Mouse (Mus musculus): ENCODE data around the gene Pelp1. TPM values are rescaled to one million over a fixed set of nuclear protein-coding genes. Genes with fewer than 3 reads are reported as not detected.

The Pelp1 gene
- polyA plus RNA-seq (2014; fragmentation: Nextera tagmentation; extraction: Ambion mirVana), result 28.2 and 34.0 TPM in 2 replicates

DNA sequence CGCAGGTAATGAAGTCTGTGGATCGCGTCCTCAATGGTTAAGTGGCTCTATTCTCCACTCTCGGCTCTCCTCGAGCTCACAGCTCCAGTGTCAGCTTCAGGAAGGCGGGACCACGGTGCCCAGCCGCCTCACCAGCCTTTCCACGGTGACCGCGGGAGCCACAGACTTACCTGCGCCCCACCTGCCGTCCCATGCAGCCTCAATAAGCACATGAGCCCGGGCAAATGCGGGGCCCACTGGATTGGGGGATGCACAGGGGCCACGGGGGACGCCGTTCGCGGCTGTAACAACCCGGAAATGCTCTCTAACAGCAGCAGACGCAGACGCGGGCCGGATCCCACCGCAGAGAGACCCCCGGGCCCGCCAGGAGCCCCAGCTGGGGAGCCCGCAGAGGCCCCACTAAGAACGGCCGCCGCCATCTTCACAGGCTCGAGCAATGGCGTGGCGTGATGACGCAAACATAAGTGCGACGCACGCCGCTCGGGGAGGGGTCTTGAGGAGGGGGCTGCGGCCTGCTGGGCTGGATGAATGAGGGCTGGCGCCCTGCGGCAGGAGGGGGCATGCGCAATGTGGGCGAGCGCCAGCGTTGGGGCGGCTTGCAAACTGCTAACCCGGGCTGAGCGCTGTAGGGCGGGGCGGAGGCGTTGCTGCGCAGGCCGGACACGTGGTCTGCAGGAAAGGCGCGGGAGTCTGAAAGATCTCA, at the start of gene Pelp1:
Gene Pelp1 (minus strand): TSS at position 438 of the 703 bp plus-strand sequence.
- ATAC-seq (ENCODE audit: low FRiP score, low TSS enrichment) (peak; percentile 98), DNase-seq (peak; percentile 99)
- peak within 1 kb of the TSS; percentile 96 for H3K9ac ChIP-seq (replicated peaks; ENCODE audit: low read length)
- H3K9me3 ChIP-seq (ENCODE audit: control insufficient read depth, low read length), result no peaks in the 10 kb centered on the region
- peaks cover 12% of the 10 kb centered on the region; the same call in 1 of the 2 replicates for H3K36me3 ChIP-seq (ENCODE audit: control insufficient read depth, insufficient read depth, low read length)
- peaks cover 13% of the 10 kb centered on the region for H3K4me1 ChIP-seq (ENCODE audit: control insufficient read depth, insufficient read depth, low read length)
- under 1% methylated on average over 59 of the region's 59 CpGs for WGBS
- H3K4me3 ChIP-seq (replicated peaks; ENCODE audit: low read depth, low read length), result peak within 1 kb of the TSS; percentile 100
- H3K27ac ChIP-seq (replicated peaks; ENCODE audit: low read depth, low read length), result peak within 1 kb of the TSS; percentile 73
- peak within 1 kb of the TSS; percentile 90 for H3K4me2 ChIP-seq (ENCODE audit: low read length)
- no peaks in the 10 kb centered on the region for H3K27me3 ChIP-seq (ENCODE audit: control insufficient read depth, insufficient read depth, low read length)

DNA sequence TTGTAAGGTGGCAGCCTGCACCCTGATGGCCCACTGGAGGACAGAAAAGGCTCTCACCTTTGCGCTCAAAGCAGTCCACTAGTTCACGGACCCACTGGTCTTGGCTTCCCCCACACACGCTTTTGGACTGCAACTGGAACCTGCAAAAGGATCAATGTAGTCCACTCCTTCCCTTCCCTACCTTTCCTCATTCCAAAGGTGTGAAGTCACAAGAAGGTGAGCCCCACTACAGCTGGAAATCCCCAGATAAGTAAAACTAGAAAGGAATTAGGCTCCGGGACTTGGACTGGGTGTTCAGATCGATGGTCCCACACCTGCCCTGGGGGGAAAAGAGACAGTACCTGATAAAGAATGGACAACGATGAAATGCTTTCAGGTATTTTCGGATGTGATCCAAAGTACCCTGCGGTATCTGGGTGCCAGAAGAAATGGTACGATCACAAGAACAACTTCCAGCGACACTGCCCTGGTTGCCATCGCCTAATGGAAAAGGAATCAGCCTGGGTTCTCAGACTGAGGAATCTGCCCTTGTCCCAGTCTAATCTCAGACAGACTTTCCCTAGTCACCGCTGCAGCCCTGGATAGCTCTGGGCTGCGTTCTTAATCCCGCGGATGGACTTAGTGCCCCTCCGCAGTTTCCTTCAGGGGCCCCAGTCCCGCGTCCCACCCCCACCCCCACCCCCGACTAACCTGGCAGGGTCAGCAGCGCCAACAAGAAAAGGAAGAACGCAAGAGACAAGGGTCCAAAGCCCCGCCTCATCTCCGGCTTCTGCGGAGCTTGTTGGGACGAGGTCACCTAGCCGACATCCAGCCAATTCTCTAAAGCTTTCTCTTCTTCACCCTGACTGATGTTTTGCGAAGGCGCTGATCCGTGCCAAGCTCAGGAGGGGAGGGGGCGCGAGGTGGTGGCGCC, 49.1 kb upstream of the Pelp1 start, which contains the start of gene Zmynd15:
Gene Zmynd15 (plus strand): TSS at position 746 of the 913 bp plus-strand sequence.
- peak; percentile 21 for DNase-seq
- H3K27ac ChIP-seq (replicated peaks; ENCODE audit: low read depth, low read length), result no peak within 1 kb of the TSS
- H3K9me3 ChIP-seq (ENCODE audit: control insufficient read depth, low read length), result no peaks in the 10 kb centered on the region
- H3K4me2 ChIP-seq (ENCODE audit: low read length), result peak within 1 kb of the TSS; percentile 56
- H3K4me3 ChIP-seq (replicated peaks; ENCODE audit: low read depth, low read length), result peak within 1 kb of the TSS; percentile 31
- no peaks in the 10 kb centered on the region for H3K36me3 ChIP-seq (ENCODE audit: control insufficient read depth, insufficient read depth, low read length)
- H3K4me1 ChIP-seq (ENCODE audit: control insufficient read depth, insufficient read depth, low read length), result peaks cover 3% of the 10 kb centered on the region; the same call in 1 of the 2 replicates
- ATAC-seq (ENCODE audit: low FRiP score, low TSS enrichment), result no peak
- 18% methylated on average over 32 of the region's 32 CpGs for WGBS
- H3K27me3 ChIP-seq (ENCODE audit: control insufficient read depth, insufficient read depth, low read length), result peaks cover 21% of the 10 kb centered on the region
- peak within 1 kb of the TSS; percentile 47 for H3K9ac ChIP-seq (replicated peaks; ENCODE audit: low read length)

DNA sequence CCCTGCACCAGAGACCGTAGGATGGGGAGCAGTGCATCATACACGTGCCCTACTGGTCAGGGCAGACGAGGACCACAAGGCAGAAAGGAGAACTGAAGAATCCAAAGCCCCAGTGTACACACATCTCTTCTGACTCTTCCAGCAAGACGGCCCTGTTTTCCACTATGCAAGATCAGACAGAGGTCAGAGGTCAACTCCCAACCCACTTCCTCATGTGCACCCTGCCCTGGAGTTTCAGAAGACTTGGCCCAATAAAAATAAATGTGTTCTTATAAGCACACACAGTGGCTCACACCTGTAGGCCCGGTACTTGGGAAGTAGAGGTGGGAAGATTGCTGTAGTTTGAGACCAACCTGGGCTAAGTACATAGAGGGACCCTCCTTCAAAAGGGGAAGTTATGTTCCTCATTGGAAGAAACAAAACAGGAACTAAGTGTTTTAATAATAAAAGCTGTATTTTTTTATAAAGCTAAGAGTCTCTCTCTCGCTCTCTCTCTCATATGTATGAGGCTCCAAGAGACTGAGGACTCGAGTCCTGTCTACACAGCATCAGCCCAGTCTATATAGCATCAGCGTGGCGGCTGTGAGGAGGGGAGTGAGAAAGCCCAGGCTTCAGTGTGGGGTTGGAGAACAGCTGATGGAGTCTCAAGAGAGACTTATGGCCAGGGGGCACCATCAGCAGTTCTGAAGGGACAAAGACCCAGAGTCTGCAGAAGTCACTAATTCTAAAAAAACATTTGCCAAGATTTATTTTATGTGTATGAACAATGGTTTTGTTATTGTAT, 43.6 kb upstream of the Pelp1 start:
- 91% methylated on average over 9 of the region's 9 CpGs for WGBS

DNA sequence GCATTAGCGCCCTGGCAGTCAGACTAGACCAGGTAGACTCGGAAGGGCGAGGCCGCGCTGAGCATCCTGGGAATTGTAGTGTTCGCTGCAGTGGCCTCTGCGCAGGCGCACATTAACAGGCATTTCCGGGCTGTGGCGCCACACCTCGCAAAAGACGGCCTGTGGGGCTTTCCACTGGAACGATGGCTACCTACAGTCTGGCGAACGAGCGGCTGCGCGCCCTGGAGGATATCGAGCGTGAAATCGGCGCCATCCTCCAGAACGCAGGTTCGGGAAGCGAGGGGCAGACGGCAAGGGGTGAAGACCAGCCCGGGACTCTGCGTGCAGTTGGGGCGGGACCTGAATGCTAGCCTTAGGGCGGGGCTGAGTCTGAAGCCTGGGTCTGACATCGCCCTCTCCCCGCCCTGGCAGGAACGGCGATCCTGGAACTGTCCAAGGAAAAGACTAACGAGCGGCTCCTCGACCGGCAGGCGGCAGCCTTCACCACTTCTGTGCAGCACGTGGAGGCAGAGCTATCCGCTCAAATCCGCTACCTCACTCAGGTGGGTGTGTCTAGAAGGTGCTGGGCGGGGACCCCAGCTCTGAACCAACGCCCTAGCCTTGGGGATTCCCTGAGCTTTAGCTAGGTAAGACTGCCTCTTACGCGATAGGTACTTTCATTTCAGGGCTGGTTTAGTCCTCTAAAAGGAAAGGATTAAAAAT, 42.1 kb upstream of the Pelp1 start, which contains the start of gene Med11:
Gene Med11 (plus strand): TSS at position 123 of the 702 bp plus-strand sequence.
- Histone ChIP-seq H3K4me2 (ENCODE audit: low read length) (peak within 1 kb of the TSS; percentile 56), H3K27ac (replicated peaks; ENCODE audit: low read depth, low read length) (peak within 1 kb of the TSS; percentile 97), H3K9me3 (ENCODE audit: control insufficient read depth, low read length) (no peaks in the 10 kb centered on the region), H3K36me3 (ENCODE audit: control insufficient read depth, insufficient read depth, low read length) (no peaks in the 10 kb centered on the region), H3K27me3 (ENCODE audit: control insufficient read depth, insufficient read depth, low read length) (no peaks in the 10 kb centered on the region), H3K4me1 (ENCODE audit: control insufficient read depth, insufficient read depth, low read length) (peaks cover 21% of the 10 kb centered on the region; the same call in 1 of the 2 replicates), H3K9ac (replicated peaks; ENCODE audit: low read length) (peak within 1 kb of the TSS; percentile 77), H3K4me3 (replicated peaks; ENCODE audit: low read depth, low read length) (peak within 1 kb of the TSS; percentile 66)
- peak; percentile 95 for ATAC-seq (ENCODE audit: low FRiP score, low TSS enrichment)
- peak; percentile 97 for DNase-seq
- WGBS, result under 1% methylated on average over 46 of the region's 46 CpGs

More for the DNA sequence above, 43.6 kb upstream of the Pelp1 start:
- Histone ChIP-seq H3K9me3 (ENCODE audit: control insufficient read depth, low read length) (no peaks in the 10 kb centered on the region), H3K4me3 (replicated peaks; ENCODE audit: low read depth, low read length) (no peak overlapping the region), H3K27ac (replicated peaks; ENCODE audit: low read depth, low read length) (no peak overlapping the region), H3K36me3 (ENCODE audit: control insufficient read depth, insufficient read depth, low read length) (no peaks in the 10 kb centered on the region), H3K4me1 (ENCODE audit: control insufficient read depth, insufficient read depth, low read length) (peaks cover 21% of the 10 kb centered on the region; the same call in 1 of the 2 replicates), H3K4me2 (ENCODE audit: low read length) (peak overlapping the region; percentile 56; the same call in 1 of the 2 replicates), H3K27me3 (ENCODE audit: control insufficient read depth, insufficient read depth, low read length) (peaks cover under 1% of the 10 kb centered on the region; the same call in 1 of the 2 replicates), H3K9ac (replicated peaks; ENCODE audit: low read length) (no peak overlapping the region)
- ATAC-seq (ENCODE audit: low FRiP score, low TSS enrichment) (no peak), DNase-seq (no peak)

DNA sequence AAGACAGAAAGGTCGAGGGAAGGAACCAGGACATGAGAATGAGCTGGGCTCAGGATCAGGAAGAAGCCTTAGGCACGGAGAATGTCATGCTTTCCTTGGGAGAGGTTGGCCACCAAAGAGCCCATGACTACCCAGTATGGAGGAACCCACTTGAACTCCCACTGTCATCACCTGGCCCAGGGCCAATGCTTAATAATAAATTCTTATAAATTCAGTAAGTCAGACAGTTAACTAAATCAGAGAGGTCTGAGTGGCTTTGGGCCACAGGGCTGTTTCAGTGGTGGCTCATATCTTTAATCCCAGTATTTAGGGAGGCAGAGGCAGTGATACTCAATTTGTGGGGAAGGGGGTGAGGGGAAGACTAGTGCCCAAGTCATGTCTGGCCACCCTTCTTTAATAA, 41.1 kb upstream of the Pelp1 start:
- H3K4me3 ChIP-seq (replicated peaks; ENCODE audit: low read depth, low read length), result no peak overlapping the region
- no peak overlapping the region for H3K27ac ChIP-seq (replicated peaks; ENCODE audit: low read depth, low read length)
- no peaks in the 10 kb centered on the region for H3K9me3 ChIP-seq (ENCODE audit: control insufficient read depth, low read length)
- WGBS, result 81% methylated on average over 2 of the region's 2 CpGs
- no peaks in the 10 kb centered on the region for H3K27me3 ChIP-seq (ENCODE audit: control insufficient read depth, insufficient read depth, low read length)
- no peaks in the 10 kb centered on the region for H3K36me3 ChIP-seq (ENCODE audit: control insufficient read depth, insufficient read depth, low read length)
- DNase-seq, result no peak
- H3K4me2 ChIP-seq (ENCODE audit: low read length), result no peak overlapping the region
- peaks cover 21% of the 10 kb centered on the region; the same call in 1 of the 2 replicates for H3K4me1 ChIP-seq (ENCODE audit: control insufficient read depth, insufficient read depth, low read length)
- no peak overlapping the region for H3K9ac ChIP-seq (replicated peaks; ENCODE audit: low read length)
- ATAC-seq (ENCODE audit: low FRiP score, low TSS enrichment), result no peak

DNA sequence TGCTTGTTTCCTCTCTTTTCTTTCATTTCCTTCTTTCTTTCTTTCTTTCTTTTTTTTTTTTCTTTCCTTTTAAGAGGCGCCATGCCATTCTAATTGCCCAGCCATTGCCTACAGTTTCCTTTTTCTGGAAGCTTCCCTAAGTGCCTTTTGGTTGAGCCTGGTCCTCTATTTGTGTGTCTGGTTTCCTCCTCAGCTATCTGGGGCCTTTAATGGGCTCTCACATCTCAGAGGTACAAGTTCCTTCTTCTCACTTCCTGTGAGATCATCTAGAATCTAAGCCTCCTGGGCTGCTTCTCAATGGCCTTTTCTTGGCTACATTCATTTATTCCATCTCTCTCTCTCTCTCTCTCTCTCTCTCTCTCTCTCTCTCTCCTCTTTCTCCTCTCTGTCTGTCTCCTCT, 37.5 kb upstream of the Pelp1 start:
- DNase-seq (no peak), ATAC-seq (ENCODE audit: low FRiP score, low TSS enrichment) (no peak)
- Histone ChIP-seq H3K36me3 (ENCODE audit: control insufficient read depth, insufficient read depth, low read length) (no peaks in the 10 kb centered on the region), H3K27me3 (ENCODE audit: control insufficient read depth, insufficient read depth, low read length) (no peaks in the 10 kb centered on the region), H3K4me2 (ENCODE audit: low read length) (no peak overlapping the region), H3K4me3 (replicated peaks; ENCODE audit: low read depth, low read length) (no peak overlapping the region), H3K4me1 (ENCODE audit: control insufficient read depth, insufficient read depth, low read length) (peaks cover 7% of the 10 kb centered on the region; the same call in 1 of the 2 replicates), H3K27ac (replicated peaks; ENCODE audit: low read depth, low read length) (no peak overlapping the region), H3K9me3 (ENCODE audit: control insufficient read depth, low read length) (no peaks in the 10 kb centered on the region), H3K9ac (replicated peaks; ENCODE audit: low read length) (no peak overlapping the region)
- 92% methylated on average over 1 of the region's 1 CpGs for WGBS

DNA sequence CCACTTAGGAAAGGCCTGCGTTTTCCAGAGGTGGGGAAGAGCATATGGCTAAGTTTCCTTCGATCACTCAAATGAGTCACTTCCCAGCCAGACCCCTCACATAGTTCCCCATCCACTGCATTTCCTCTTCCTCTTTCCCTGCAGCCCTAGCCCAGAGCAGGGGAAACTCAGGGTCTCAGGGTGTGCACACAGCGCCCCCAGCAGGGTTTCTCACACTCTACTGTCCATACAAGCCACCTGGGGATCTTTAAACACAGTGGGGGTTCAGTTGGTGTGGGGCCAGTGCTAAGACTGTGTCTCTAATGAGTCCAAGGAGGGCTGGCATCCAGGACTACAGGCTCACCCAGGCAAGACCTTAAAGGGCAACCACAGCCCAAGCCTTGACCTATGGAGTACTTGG, 36.9 kb upstream of the Pelp1 start:
- no peak for ATAC-seq (ENCODE audit: low FRiP score, low TSS enrichment)

More for the DNA sequence above, 36.9 kb upstream of the Pelp1 start:
- 0 out of 2 replicates have a peak, but pooled peaks cover 5% of the 10 kb centered on the region for H3K4me1 ChIP-seq (ENCODE audit: control insufficient read depth, insufficient read depth, low read length)
- no peak overlapping the region for H3K4me3 ChIP-seq (replicated peaks; ENCODE audit: low read depth, low read length)
- H3K27ac ChIP-seq (replicated peaks; ENCODE audit: low read depth, low read length), result no peak overlapping the region
- 51% methylated on average over 3 of the region's 3 CpGs for WGBS
- no peak for DNase-seq
- no peak overlapping the region for H3K4me2 ChIP-seq (ENCODE audit: low read length)
- H3K27me3 ChIP-seq (ENCODE audit: control insufficient read depth, insufficient read depth, low read length), result no peaks in the 10 kb centered on the region
- 0 out of 2 replicates have a peak, but pooled peaks cover 6% of the 10 kb centered on the region for H3K36me3 ChIP-seq (ENCODE audit: control insufficient read depth, insufficient read depth, low read length)
- no peak overlapping the region for H3K9ac ChIP-seq (replicated peaks; ENCODE audit: low read length)
- no peaks in the 10 kb centered on the region for H3K9me3 ChIP-seq (ENCODE audit: control insufficient read depth, low read length)
